Mouse (Mus musculus) inflammation-experienced regulatory T-cells, adult 16 weeks (primary cell): ENCODE results near the gene Xlr5a. TPM values are rescaled to one million over a fixed set of nuclear protein-coding genes. Genes with fewer than 3 reads are reported as not detected.

Experiments used
- polyA plus RNA-seq: library from polyadenylated mRNA; unstranded; fragments of 100-300 nt; shearing (Covaris generic); gene quantifications from one replicate; pipeline ENCODE4 v1.2.1, GENCODE M21; 2017

The Xlr5a gene
- 0.27 TPM for polyA plus RNA-seq

GRCm38 (mm10) chrX:73292876-73293275 lies at the start of gene Xlr5a, which contains the start of gene Xlr5c:
Xlr5a (minus strand) TSS chrX:73292976.
Xlr5c (minus strand) TSS chrX:73292976.

GRCm38 (mm10) chrX:73342483-73342895 lies 49.7 kb upstream of the Xlr5a start, which contains the start of gene Zfp275:
Zfp275 (plus strand) TSS chrX:73342621.

GRCm38 (mm10) chrX:73336740-73337139 lies 44.0 kb upstream of the Xlr5a start, which contains the start of gene Gm45015:
Gm45015 (minus strand) TSS chrX:73336840.

DNA sequence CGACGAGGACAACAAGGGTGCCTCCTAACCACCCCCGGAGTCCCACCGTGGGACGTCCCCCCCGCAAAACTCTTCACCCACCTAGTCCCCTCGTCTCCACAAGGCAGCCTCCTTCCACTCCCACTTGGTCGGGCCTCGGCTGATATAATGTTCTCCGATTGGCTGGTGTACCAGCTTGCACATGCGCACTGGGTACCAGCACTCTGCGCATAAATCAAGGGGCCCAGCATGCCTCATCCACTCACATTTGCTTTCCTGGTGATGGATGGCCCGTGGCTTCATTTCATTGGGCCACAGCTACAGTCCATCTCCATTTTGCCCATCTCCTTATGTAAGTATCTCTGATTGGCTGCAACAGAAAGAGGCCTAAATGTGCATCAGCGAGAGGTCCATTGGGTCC lies 27.5 kb downstream of the Xlr5a start, which contains the start of gene Xlr3c:
TSS of gene Xlr3c (minus strand) at position 121 of the 400 bp plus-strand sequence.

GRCm38 (mm10) chrX:73242821-73243325 lies 49.9 kb downstream of the Xlr5a start, which contains the start of gene Xlr4c:
Xlr4c (minus strand) TSS chrX:73243130.

GRCm38 (mm10) chrX:73227914-73228605 lies 64.7 kb downstream of the Xlr5a start, which contains the start of gene F8a:
F8a (plus strand) TSS chrX:73228291.

GRCm38 (mm10) chrX:73213819-73214564 lies 78.8 kb downstream of the Xlr5a start, which contains the start of gene Xlr4b:
Xlr4b (plus strand) TSS chrX:73214333.

GRCm38 (mm10) chrX:73191934-73192333 lies 100.8 kb downstream of the Xlr5a start, which contains the start of gene Xlr3b:
Xlr3b (plus strand) TSS chrX:73192207.

GRCm38 (mm10) chrX:73176889-73177288 lies 115.9 kb downstream of the Xlr5a start, which contains the start of gene Spin2d:
Spin2d (minus strand) TSS chrX:73176989.

GRCm38 (mm10) chrX:73149350-73149749 lies 143.4 kb downstream of the Xlr5a start, which contains the start of gene DXBay18:
DXBay18 (minus strand) TSS chrX:73149450.

GRCm38 (mm10) chrX:73148496-73148895 lies 144.3 kb downstream of the Xlr5a start, which contains the start of gene Xlr5b:
Xlr5b (plus strand) TSS chrX:73148796.

GRCm38 (mm10) chrX:73116747-73117146 lies 176.0 kb downstream of the Xlr5a start, which contains the start of gene Gm14685:
Gm14685 (plus strand) TSS chrX:73117047.

GRCm38 (mm10) chrX:73096941-73097508 lies 195.8 kb downstream of the Xlr5a start, which contains the start of gene Xlr3a:
Xlr3a (minus strand) TSS chrX:73097095.

DNA sequence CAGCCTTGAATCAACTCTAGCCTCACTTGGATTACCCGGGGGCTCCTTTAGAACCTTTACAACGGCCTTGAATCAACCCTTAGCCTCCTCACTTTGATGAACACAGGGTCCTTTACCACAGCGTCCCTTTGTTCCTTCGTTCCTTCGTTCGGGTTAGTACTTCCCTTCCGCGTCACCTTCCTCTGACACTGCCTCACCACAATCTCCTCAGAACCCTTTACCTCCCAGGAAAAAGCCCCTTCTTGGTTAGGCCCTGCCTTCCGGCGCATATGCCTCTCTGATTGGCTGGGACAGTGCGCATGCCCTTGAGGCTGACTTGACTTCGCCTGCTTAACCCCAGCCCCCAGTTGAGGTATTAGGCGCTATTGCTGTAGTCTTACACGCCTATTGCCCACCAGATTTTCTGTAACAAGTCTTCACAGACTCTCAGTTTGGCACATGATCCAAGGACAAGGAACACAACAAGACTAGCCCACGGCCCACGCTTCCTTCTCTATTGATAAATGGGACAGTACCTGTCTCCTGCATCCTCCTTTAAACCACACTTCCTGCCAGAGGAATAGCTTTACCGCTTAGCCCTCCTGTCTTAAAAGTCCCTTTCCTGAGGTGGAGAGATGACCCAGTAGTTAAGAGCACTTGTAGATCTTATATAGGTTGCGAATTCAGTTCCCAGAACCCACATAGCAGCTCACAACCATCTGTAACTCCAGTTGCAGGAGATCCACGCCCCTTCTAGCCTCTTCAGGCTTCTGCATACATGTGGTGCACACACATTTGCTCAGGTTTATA lies 210.3 kb downstream of the Xlr5a start, which contains the start of gene Xlr4a:
TSS of gene Xlr4a (minus strand) at position 212 of the 789 bp plus-strand sequence.

DNA sequence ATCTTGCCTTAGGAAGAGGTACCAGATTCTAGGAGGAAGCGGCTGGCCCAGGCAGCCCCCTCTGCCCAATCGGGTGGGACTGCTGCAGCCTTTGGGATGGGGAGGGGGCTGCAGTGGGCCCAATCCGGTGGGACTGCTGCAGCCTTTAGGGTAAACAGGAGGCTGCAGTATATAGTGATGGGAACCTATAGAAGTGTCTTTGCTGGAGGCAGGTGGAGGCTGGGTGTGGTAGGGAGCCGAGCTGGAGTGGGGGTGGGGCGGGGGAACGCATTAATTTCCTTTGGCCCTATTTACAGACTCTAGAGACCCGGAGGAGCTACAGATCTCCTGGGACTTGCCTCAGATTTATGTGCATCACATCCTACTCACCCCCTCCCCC lies 228.4 kb downstream of the Xlr5a start, which contains the start of gene Pnma3:
TSS of gene Pnma3 (plus strand) at position 373 of the 379 bp plus-strand sequence.

Other genes with a start within 250 kb of the Xlr5a start
- gene Pnma3, start 228.2 kb downstream of the Xlr5a start, polyA plus RNA-seq: not detected
- 102 TPM for gene Xlr4a, start 210.5 kb downstream of the Xlr5a start, polyA plus RNA-seq
- gene Xlr3a, start 195.9 kb downstream of the Xlr5a start, polyA plus RNA-seq: 2.3 TPM
- 0.40 TPM for gene Gm14685, start 175.9 kb downstream of the Xlr5a start, polyA plus RNA-seq
- not detected for gene Xlr5b, start 144.2 kb downstream of the Xlr5a start, polyA plus RNA-seq
- not detected for gene DXBay18, start 143.5 kb downstream of the Xlr5a start, polyA plus RNA-seq
- not detected for gene Spin2d, start 116.0 kb downstream of the Xlr5a start, polyA plus RNA-seq
- 19.8 TPM for gene Xlr3b, start 100.8 kb downstream of the Xlr5a start, polyA plus RNA-seq
- gene Xlr4b, start 78.6 kb downstream of the Xlr5a start, polyA plus RNA-seq: 155 TPM
- 3.4 TPM for gene F8a, start 64.7 kb downstream of the Xlr5a start, polyA plus RNA-seq
- 74.5 TPM for gene Xlr4c, start 49.8 kb downstream of the Xlr5a start, polyA plus RNA-seq
- gene Xlr3c, start 27.6 kb downstream of the Xlr5a start, polyA plus RNA-seq: not detected
- not detected for gene Xlr5c, start within 50 bp of the Xlr5a start, polyA plus RNA-seq
- gene Gm45015, start 43.9 kb upstream of the Xlr5a start, polyA plus RNA-seq: not detected
- 25.4 TPM for gene Zfp275, start 49.6 kb upstream of the Xlr5a start, polyA plus RNA-seq
- gene Gm18336, start 105.8 kb upstream of the Xlr5a start, polyA plus RNA-seq: not detected
- 0.37 TPM for gene Zfp92, start 118.1 kb upstream of the Xlr5a start, polyA plus RNA-seq
- gene Trex2, start 142.4 kb upstream of the Xlr5a start, polyA plus RNA-seq: not detected
- 27.3 TPM for gene Haus7, start 166.1 kb upstream of the Xlr5a start, polyA plus RNA-seq
- not detected for gene Bgn, start 190.6 kb upstream of the Xlr5a start, polyA plus RNA-seq
- gene Atp2b3, start 210.1 kb upstream of the Xlr5a start, polyA plus RNA-seq: not detected